ENCODE assay signal across 10 mouse cellular contexts in the genomic region with DNA sequence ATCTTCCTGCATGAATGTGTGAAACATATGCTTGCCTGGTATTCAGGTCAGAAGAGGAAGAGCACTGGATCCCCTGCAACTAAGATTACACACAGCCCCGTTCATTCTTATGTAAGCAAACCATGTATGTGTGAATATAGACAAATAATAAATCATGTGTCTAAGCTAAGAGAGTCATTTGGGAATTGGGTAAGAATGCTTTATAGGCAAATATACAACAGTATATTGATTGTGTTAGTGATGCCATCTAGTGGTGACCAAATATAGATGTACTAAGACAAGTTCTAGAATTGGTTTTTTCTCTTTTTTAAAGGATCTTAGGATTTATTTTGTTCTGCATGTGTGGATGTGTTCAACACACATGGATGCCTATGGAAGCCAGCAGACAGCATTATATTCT. TPM values are rescaled to one million over a fixed set of nuclear protein-coding genes. Genes with fewer than 3 reads are reported as not detected.
DNase-seq lines count a peak whose midpoint lies in the region; ATAC-seq lines count a peak whose summit lies in the region.
"Had no signal": no experiment of that assay in that cellular context is flagged by ENCODE, and none has a peak within 500 bp of the region (broad histone marks: within the 10 kb centered on the region; RNA-seq: fewer than 3 reads in every experiment).

No protein-coding gene starts in this region.

- H3K9me3 ChIP-seq in hindbrain, embryonic 11.5 days (ENCODE audit: control insufficient read depth, low read length): no peaks in the 10 kb centered on the region
- H3K9me3 ChIP-seq in hindbrain, embryonic 13.5 days: no peaks in the 10 kb centered on the region
- H3K9me3 ChIP-seq: neural tube, embryonic 13.5 days had no signal

- no peaks in the 10 kb centered on the region for H3K4me1 ChIP-seq in hindbrain, embryonic 11.5 days (replicated peaks; ENCODE audit: control insufficient read depth, insufficient read depth, low read length)
- H3K4me1 ChIP-seq in hindbrain, embryonic 13.5 days (replicated peaks): no peaks in the 10 kb centered on the region
- H3K4me1 ChIP-seq: neural tube, embryonic 13.5 days had no signal

- H3K4me3 ChIP-seq in hindbrain, embryonic 11.5 days (ENCODE audit: low read depth, low read length): no peak overlapping the region
- H3K4me3 ChIP-seq in hindbrain, embryonic 13.5 days: no peak overlapping the region
- H3K4me3 ChIP-seq: neural tube, embryonic 13.5 days had no signal

- H3K4me2 ChIP-seq in hindbrain, embryonic 11.5 days (replicated peaks; ENCODE audit: low read depth, low read length): no peak overlapping the region
- no peak overlapping the region for H3K4me2 ChIP-seq in hindbrain, embryonic 13.5 days
- H3K4me2 ChIP-seq: neural tube, embryonic 13.5 days had no signal

- no peaks in the 10 kb centered on the region for H3K27me3 ChIP-seq in hindbrain, embryonic 11.5 days (ENCODE audit: control insufficient read depth, insufficient read depth, low read length)
- no peaks in the 10 kb centered on the region for H3K27me3 ChIP-seq in hindbrain, embryonic 13.5 days
- H3K27me3 ChIP-seq: neural tube, embryonic 13.5 days had no signal

- no peaks in the 10 kb centered on the region for H3K36me3 ChIP-seq in hindbrain, embryonic 11.5 days (ENCODE audit: control insufficient read depth, insufficient read depth, low read length)
- peaks cover 4% of the 10 kb centered on the region for H3K36me3 ChIP-seq in hindbrain, embryonic 13.5 days

- H3K27ac ChIP-seq in hindbrain, embryonic 11.5 days (ENCODE audit: low read depth, low read length): no peak overlapping the region
- H3K27ac ChIP-seq in hindbrain, embryonic 13.5 days: no peak overlapping the region
- H3K27ac ChIP-seq: neural tube, embryonic 13.5 days had no signal

- no peak for ATAC-seq in hindbrain, embryonic 11.5 days (ENCODE audit: low FRiP score)
- ATAC-seq in hindbrain, embryonic 13.5 days (ENCODE audit: low FRiP score): no peak

- DNase-seq in hindbrain, embryonic 11.5 days (ENCODE audit: low spot score): peak; percentile 33
- DNase-seq in 416B (ENCODE audit: low read depth) (peak; percentile 82), MN1 (ENCODE audit: low spot score) (peak; percentile 61)
- DNase-seq in induced T-regulatory cell, adult 2 months (ENCODE audit: low read depth): peak; percentile 75
- DNase-seq in layer of hippocampus, adult 9-11 months: no peak
- DNase-seq in left cerebral cortex, postnatal 10 days (ENCODE audit: extremely low spot score in 1 of 2, low spot score in 2 of 2): no peak
- DNase-seq in adrenal gland, adult 18-20 months (ENCODE audit: low spot score in 2 of 2): no peak
- DNase-seq: adrenal gland, postnatal 25 days had no signal

- intact Hi-C loops in left cerebral cortex, postnatal 10 days (cut with DNase I): no loop called here

- 87% methylated on average over 1 of the region's 1 CpGs for whole genome bisulfite sequencing in hindbrain, embryonic 11.5 days
- WGBS in hindbrain, embryonic 13.5 days: 68% methylated on average over 1 of the region's 1 CpGs

- no peak overlapping the region for H3K9ac ChIP-seq in hindbrain, embryonic 11.5 days (ENCODE audit: low read depth, low read length)
- no peak overlapping the region for H3K9ac ChIP-seq in hindbrain, embryonic 13.5 days
- H3K9ac ChIP-seq: neural tube, embryonic 13.5 days had no signal

RNA-seq across cellular contexts. Expression of a gene that starts 28.0 kb away (rescaled TPM):
- polyA plus RNA-seq in hindbrain, embryonic 11.5 days (2014; fragmentation: Nextera tagmentation; extraction: Ambion mirVana): 97.9 and 105 TPM in 2 replicates
- 106 and 109 TPM in 2 replicates for polyA plus RNA-seq in hindbrain, embryonic 13.5 days (2015; fragmentation: Nextera tagmentation; extraction: Ambion mirVana)
- 100 to 1,000 TPM; 165 to 171 TPM for total RNA-seq in left cerebral cortex, postnatal 10 days (2021)
- total RNA-seq in adrenal gland, adult 18-20 months (2021): 100 to 1,000 TPM; 106 to 139 TPM

RNA-seq across cellular contexts. Expression of a gene that starts 28.1 kb away (rescaled TPM):
- polyA plus RNA-seq in hindbrain, embryonic 11.5 days (2014; fragmentation: Nextera tagmentation; extraction: Ambion mirVana): 40.3 and 42.4 TPM in 2 replicates
- polyA plus RNA-seq in hindbrain, embryonic 13.5 days (2015; fragmentation: Nextera tagmentation; extraction: Ambion mirVana): 32.9 and 34.3 TPM in 2 replicates
- total RNA-seq in left cerebral cortex, postnatal 10 days (2021): 10 to 100 TPM; 10.6 to 11.0 TPM
- 10 to 100 TPM; 12.4 to 12.7 TPM for total RNA-seq in adrenal gland, adult 18-20 months (2021)

Comparison
In these comparisons a context has a peak if more than half of its experiments do, and no peak if none do; other contexts are left out.
1. DNase-seq: peak in hindbrain, embryonic 11.5 days (single experiment), 416B (single experiment), MN1 (single experiment) and induced T-regulatory cell, adult 2 months (single experiment); none in layer of hippocampus, adult 9-11 months (single experiment), left cerebral cortex, postnatal 10 days (0 of 2) and adrenal gland, adult 18-20 months (0 of 2).